Mouse (Mus musculus) hindbrain, embryonic 11.5 days (tissue): ENCODE measurements around the gene Poldip2. TPM values are rescaled to one million over a fixed set of nuclear protein-coding genes. Genes with fewer than 3 reads are reported as not detected.

Source experiments
- ATAC-seq: fragments of 200-750 bp; cut with Nextera tagmentation; 2 replicates; pipeline ENCODE4 v1.8.0; 2017; ENCODE audit warnings: mild to moderate bottlenecking, moderate TSS enrichment, moderate library complexity; ENCODE audit not compliant: low FRiP score
- DNase-seq: peaks from one replicate; pipeline ENCODE4 v3.0.0-alpha.2; 2015; ENCODE audit warnings: low spot score
- H3K27ac ChIP-seq: fragments of 300-500 bp; sonication (generic); 2 replicates; pipeline ENCODE4 v1.5.1; 2014; ENCODE audit warnings: mild to moderate bottlenecking, low read depth, low read length
- H3K27me3 ChIP-seq: fragments of 300-500 bp; sonication (generic); 2 replicates; pipeline ENCODE4 v1.6.1; 2014; ENCODE audit warnings: mild to moderate bottlenecking, low read length, moderate library complexity, mixed read lengths; ENCODE audit not compliant: control insufficient read depth, insufficient read depth
- H3K36me3 ChIP-seq: fragments of 300-500 bp; sonication (generic); 2 replicates; pipeline ENCODE4 v1.6.1; 2014; ENCODE audit warnings: mild to moderate bottlenecking, low read length, moderate library complexity, mixed read lengths; ENCODE audit not compliant: control insufficient read depth, insufficient read depth
- H3K4me1 ChIP-seq: fragments of 300-500 bp; sonication (generic); replicated peaks from 2 replicates; pipeline ENCODE4 v1.6.1; 2014; ENCODE audit warnings: low read length, mixed read lengths; ENCODE audit not compliant: control insufficient read depth, insufficient read depth
- H3K4me2 ChIP-seq: fragments of 300-500 bp; sonication (generic); replicated peaks from 2 replicates; pipeline ENCODE4 v1.6.1; 2014; ENCODE audit warnings: mild to moderate bottlenecking, low read depth, low read length
- H3K4me3 ChIP-seq: fragments of 300-500 bp; sonication (generic); 2 replicates; pipeline ENCODE4 v1.5.1; 2014; ENCODE audit warnings: low read depth, low read length
- H3K9ac ChIP-seq: fragments of 300-500 bp; sonication (generic); 2 replicates; pipeline ENCODE4 v1.6.1; 2014; ENCODE audit warnings: low read depth, low read length
- H3K9me3 ChIP-seq: fragments of 300-500 bp; sonication (generic); 2 replicates; pipeline ENCODE4 v1.6.1; 2016; ENCODE audit warnings: low read length; ENCODE audit not compliant: control insufficient read depth
- WGBS: fragments of 180-500 bp; shearing (Covaris S2); extraction: QIAGEN DNeasy Blood & Tissue Kit; methylation state at CpG from one replicate; pipeline ENCODE4 v1.1.7; 2014; 5-methylcytosine and 5-hydroxymethylcytosine counted together
- polyA plus RNA-seq: library from polyadenylated mRNA; unstranded; fragments of >200 nt; fragmentation: Nextera tagmentation; extraction: Ambion mirVana; gene quantifications from 2 replicates; pipeline ENCODE4 v1.2.1, GENCODE M21; 2014

Gene Poldip2
- polyA plus RNA-seq, 1 experiment from 2014 or later, result 131 TPM

GRCm38 (mm10) chr11:78557241-78557640 lies 45.2 kb downstream of the Poldip2 start:
- H3K9ac ChIP-seq, result no peak overlapping the region
- ATAC-seq (no peak), DNase-seq (no peak)
- no peaks in the 10 kb centered on the region for H3K27me3 ChIP-seq
- H3K36me3 ChIP-seq, result no peaks in the 10 kb centered on the region
- no peak overlapping the region for H3K4me3 ChIP-seq
- 59% methylated on average over 8 of the region's 8 CpGs for WGBS
- H3K4me1 ChIP-seq, result no peaks in the 10 kb centered on the region
- no peaks in the 10 kb centered on the region for H3K9me3 ChIP-seq
- H3K4me2 ChIP-seq, result no peak overlapping the region
- H3K27ac ChIP-seq, result no peak overlapping the region

GRCm38 (mm10) chr11:78560447-78560846 lies 48.5 kb downstream of the Poldip2 start:
- no peak for ATAC-seq
- no peaks in the 10 kb centered on the region for H3K27me3 ChIP-seq
- H3K4me3 ChIP-seq, result no peak overlapping the region
- H3K4me2 ChIP-seq, result no peak overlapping the region
- WGBS, result 29% methylated on average over 4 of the region's 4 CpGs
- no peak overlapping the region for H3K9ac ChIP-seq
- no peaks in the 10 kb centered on the region for H3K4me1 ChIP-seq
- DNase-seq, result peak; percentile 80
- no peaks in the 10 kb centered on the region for H3K36me3 ChIP-seq
- no peak overlapping the region for H3K27ac ChIP-seq
- H3K9me3 ChIP-seq, result no peaks in the 10 kb centered on the region

- H3K4me3 ChIP-seq, result no peak overlapping the region
- DNase-seq (no peak), ATAC-seq (no peak)
- no peak overlapping the region for H3K9ac ChIP-seq
- H3K4me1 ChIP-seq, result no peaks in the 10 kb centered on the region
- no peaks in the 10 kb centered on the region for H3K9me3 ChIP-seq
- H3K36me3 ChIP-seq, result no peaks in the 10 kb centered on the region
- H3K27me3 ChIP-seq, result no peaks in the 10 kb centered on the region
- WGBS, result 82% methylated on average over 6 of the region's 6 CpGs
- no peak overlapping the region for H3K27ac ChIP-seq
- H3K4me2 ChIP-seq, result no peak overlapping the region
Observed at GRCm38 (mm10) chr11:78566775-78567174, 54.8 kb downstream of the Poldip2 start.

GRCm38 (mm10) chr11:78567614-78568013 lies 55.6 kb downstream of the Poldip2 start:
- no peak overlapping the region for H3K4me3 ChIP-seq
- H3K36me3 ChIP-seq, result no peaks in the 10 kb centered on the region; the same call in 1 of the 2 replicates
- H3K9ac ChIP-seq, result no peak overlapping the region
- 92% methylated on average over 6 of the region's 6 CpGs for WGBS
- H3K4me1 ChIP-seq, result no peaks in the 10 kb centered on the region
- H3K27ac ChIP-seq, result no peak overlapping the region
- H3K27me3 ChIP-seq, result no peaks in the 10 kb centered on the region
- no peak for DNase-seq
- no peaks in the 10 kb centered on the region for H3K9me3 ChIP-seq
- no peak for ATAC-seq
- H3K4me2 ChIP-seq, result no peak overlapping the region

GRCm38 (mm10) chr11:78568827-78569226 lies 56.8 kb downstream of the Poldip2 start:
- Histone ChIP-seq H3K9me3 (no peaks in the 10 kb centered on the region), H3K4me3 (no peak overlapping the region), H3K4me1 (no peaks in the 10 kb centered on the region), H3K4me2 (no peak overlapping the region), H3K36me3 (peaks cover 7% of the 10 kb centered on the region; the same call in 1 of the 2 replicates), H3K9ac (no peak overlapping the region), H3K27ac (no peak overlapping the region), H3K27me3 (no peaks in the 10 kb centered on the region)
- 93% methylated on average over 10 of the region's 10 CpGs for WGBS
- DNase-seq (no peak), ATAC-seq (no peak)

GRCm38 (mm10) chr11:78569806-78570205 lies 57.8 kb downstream of the Poldip2 start:
- WGBS, result 77% methylated on average over 3 of the region's 3 CpGs
- no peaks in the 10 kb centered on the region for H3K27me3 ChIP-seq
- no peaks in the 10 kb centered on the region for H3K4me1 ChIP-seq
- no peaks in the 10 kb centered on the region for H3K9me3 ChIP-seq
- ATAC-seq, result no peak
- no peak overlapping the region for H3K27ac ChIP-seq
- H3K36me3 ChIP-seq, result peaks cover 7% of the 10 kb centered on the region; the same call in 1 of the 2 replicates
- H3K4me2 ChIP-seq, result no peak overlapping the region
- no peak for DNase-seq
- H3K4me3 ChIP-seq, result no peak overlapping the region
- no peak overlapping the region for H3K9ac ChIP-seq

- no peak for ATAC-seq
- H3K4me2 ChIP-seq, result no peak overlapping the region
- no peaks in the 10 kb centered on the region for H3K9me3 ChIP-seq
- no peak for DNase-seq
- no peak overlapping the region for H3K27ac ChIP-seq
- H3K9ac ChIP-seq, result no peak overlapping the region
- H3K4me3 ChIP-seq, result no peak overlapping the region
- H3K36me3 ChIP-seq, result peaks cover 8% of the 10 kb centered on the region; the same call in 1 of the 2 replicates
- WGBS, result 95% methylated on average over 8 of the region's 8 CpGs
- H3K27me3 ChIP-seq, result no peaks in the 10 kb centered on the region
- no peaks in the 10 kb centered on the region for H3K4me1 ChIP-seq
Observed at GRCm38 (mm10) chr11:78571441-78571840, 59.4 kb downstream of the Poldip2 start.

- no peak for DNase-seq
- H3K27ac ChIP-seq, result no peak overlapping the region
- 93% methylated on average over 6 of the region's 6 CpGs for WGBS
- peaks cover 10% of the 10 kb centered on the region; the same call in 1 of the 2 replicates for H3K36me3 ChIP-seq
- no peak for ATAC-seq
- no peaks in the 10 kb centered on the region for H3K4me1 ChIP-seq
- H3K9me3 ChIP-seq, result no peaks in the 10 kb centered on the region
- no peak overlapping the region for H3K9ac ChIP-seq
- H3K4me3 ChIP-seq, result no peak overlapping the region
- H3K4me2 ChIP-seq, result no peak overlapping the region
- no peaks in the 10 kb centered on the region for H3K27me3 ChIP-seq
Observed at GRCm38 (mm10) chr11:78571854-78572253, 59.9 kb downstream of the Poldip2 start.
